Mouse (Mus musculus): Measurements from ENCODE around the gene 4930451I11Rik. TPM values are rescaled to one million over a fixed set of nuclear protein-coding genes. Genes with fewer than 3 reads are reported as not detected.

The 4930451I11Rik gene
- polyA plus RNA-seq, 1 experiment from 2014 or later: not detected

DNA sequence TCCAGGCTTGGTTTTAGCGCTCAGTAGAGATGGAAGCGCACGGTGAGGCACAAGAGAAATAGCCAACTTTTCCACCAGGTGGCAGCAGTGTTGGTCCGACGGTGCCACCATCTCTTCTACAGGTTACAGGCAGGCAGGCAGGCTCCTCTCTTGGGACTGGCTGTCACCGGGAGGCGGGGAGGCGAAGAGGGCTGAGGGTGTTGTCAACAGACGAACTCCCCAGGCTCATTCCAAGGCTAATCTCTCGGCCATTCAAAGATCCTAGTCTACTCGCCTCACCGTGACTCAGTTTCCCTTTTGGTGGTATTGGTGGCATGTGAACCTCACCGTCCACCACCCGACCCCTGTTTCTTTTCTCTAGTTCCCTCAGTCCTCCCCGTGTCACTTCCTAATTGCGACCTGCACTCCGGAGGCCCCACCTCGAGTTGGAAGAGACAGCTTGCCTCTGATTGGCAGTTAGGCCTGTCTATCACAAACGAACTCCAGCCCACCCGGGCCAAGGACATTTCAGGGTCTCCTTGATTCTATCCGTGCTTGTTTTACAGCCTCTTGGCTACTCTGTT lies 678 bp upstream of the 4930451I11Rik start:
- H3K36me3 ChIP-seq: no peaks in the 10 kb centered on the region
- H3K4me3 ChIP-seq: peak overlapping the region; percentile 38
- H3K4me1 ChIP-seq (replicated peaks): 0 out of 2 replicates have a peak, but pooled peaks cover 3% of the 10 kb centered on the region
- no peak overlapping the region for H3K27ac ChIP-seq (ENCODE audit: poor library complexity, severe bottlenecking)
- 1% methylated on average over 21 of the region's 21 CpGs for WGBS
- no peak overlapping the region for H3K9ac ChIP-seq
- H3K9me3 ChIP-seq (replicated peaks): no peaks in the 10 kb centered on the region
- H3K4me2 ChIP-seq: peak overlapping the region; percentile 66
- peak; percentile 64 for ATAC-seq (ENCODE audit: insufficient number of reproducible peaks, low FRiP score)
- peaks cover 43% of the 10 kb centered on the region for H3K27me3 ChIP-seq (replicated peaks)

DNA sequence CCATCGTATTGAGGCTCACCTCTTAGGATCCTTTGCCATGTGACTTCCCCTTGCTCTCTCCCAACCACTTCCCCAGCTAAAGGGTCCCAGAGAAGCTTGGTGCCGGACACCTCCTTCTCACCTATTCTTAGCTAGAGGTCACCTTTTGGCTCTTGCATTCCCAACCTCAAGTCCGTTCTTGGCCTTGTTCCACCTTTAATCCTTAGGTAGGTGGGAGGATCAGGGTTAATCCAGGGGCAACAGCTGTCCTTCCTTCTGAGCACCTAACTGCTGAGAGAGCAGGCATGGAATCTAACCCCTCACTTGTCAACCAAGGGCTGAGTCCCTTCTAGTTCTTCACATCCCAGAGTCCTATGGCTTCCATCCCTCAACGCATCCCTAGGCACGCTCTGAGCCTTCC lies 5.5 kb downstream of the 4930451I11Rik start:
- no peak for ATAC-seq (ENCODE audit: insufficient number of reproducible peaks, low FRiP score)
- 60% methylated on average over 5 of the region's 5 CpGs for WGBS
- Histone ChIP-seq H3K4me1 (replicated peaks) (peaks cover 15% of the 10 kb centered on the region), H3K27me3 (replicated peaks) (peaks cover 82% of the 10 kb centered on the region), H3K27ac (ENCODE audit: poor library complexity, severe bottlenecking) (no peak overlapping the region), H3K9ac (no peak overlapping the region), H3K36me3 (no peaks in the 10 kb centered on the region), H3K9me3 (replicated peaks) (no peaks in the 10 kb centered on the region), H3K4me2 (no peak overlapping the region), H3K4me3 (no peak overlapping the region)

DNA sequence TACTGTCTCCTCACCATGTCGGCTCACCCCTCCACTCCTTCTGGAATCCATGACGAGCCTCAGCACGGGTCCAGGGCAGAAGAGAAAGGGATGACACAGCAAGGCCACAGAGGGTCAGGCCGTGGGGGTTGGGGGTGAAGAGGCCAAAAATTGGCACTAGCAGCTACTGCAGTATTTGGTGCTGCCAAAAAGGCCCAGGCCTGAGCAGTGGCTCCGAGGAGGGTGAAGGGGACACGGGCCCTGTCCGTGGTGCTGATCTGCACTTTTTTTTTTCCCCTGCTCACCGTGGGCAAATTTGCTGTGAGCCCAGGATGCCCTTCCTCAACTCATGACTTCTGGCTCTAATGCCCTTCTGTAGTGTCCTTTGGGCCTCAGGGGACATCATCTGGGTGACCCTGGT lies 6.0 kb downstream of the 4930451I11Rik start:
- Histone ChIP-seq H3K4me1 (replicated peaks) (peaks cover 15% of the 10 kb centered on the region), H3K4me3 (no peak overlapping the region), H3K4me2 (no peak overlapping the region), H3K27ac (ENCODE audit: poor library complexity, severe bottlenecking) (no peak overlapping the region), H3K27me3 (replicated peaks) (peaks cover 76% of the 10 kb centered on the region), H3K9ac (no peak overlapping the region), H3K36me3 (no peaks in the 10 kb centered on the region), H3K9me3 (replicated peaks) (no peaks in the 10 kb centered on the region)
- no peak for ATAC-seq (ENCODE audit: insufficient number of reproducible peaks, low FRiP score)
- 16% methylated on average over 8 of the region's 8 CpGs for WGBS

DNA sequence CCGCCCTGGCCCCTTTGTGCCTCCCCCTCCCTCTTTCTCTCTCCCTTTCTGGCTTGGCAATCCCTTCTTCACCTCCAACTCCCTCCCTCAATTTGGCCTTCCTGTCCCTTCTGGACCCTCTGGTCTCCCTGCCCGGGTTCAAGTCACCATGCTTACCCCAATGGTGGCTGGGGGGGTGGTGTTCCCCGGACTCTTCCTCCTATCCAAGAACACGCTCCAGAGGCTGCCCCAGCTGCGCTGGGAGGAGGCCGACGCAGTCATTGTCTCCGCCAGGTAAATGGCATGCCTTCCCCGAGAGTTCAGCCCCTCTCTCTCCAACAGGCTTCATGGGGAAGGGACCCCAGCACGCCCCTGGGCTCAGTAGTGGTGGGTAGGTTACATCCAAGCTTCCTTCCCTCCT lies 7.5 kb downstream of the 4930451I11Rik start:
- no peak overlapping the region for H3K9ac ChIP-seq
- H3K36me3 ChIP-seq: no peaks in the 10 kb centered on the region
- ATAC-seq (ENCODE audit: insufficient number of reproducible peaks, low FRiP score): no peak
- no peaks in the 10 kb centered on the region for H3K9me3 ChIP-seq (replicated peaks)
- peaks cover 62% of the 10 kb centered on the region for H3K27me3 ChIP-seq (replicated peaks)
- H3K27ac ChIP-seq (ENCODE audit: poor library complexity, severe bottlenecking): no peak overlapping the region
- 17% methylated on average over 9 of the region's 10 CpGs for WGBS
- no peak overlapping the region for H3K4me2 ChIP-seq
- H3K4me3 ChIP-seq: no peak overlapping the region
- H3K4me1 ChIP-seq (replicated peaks): peaks cover 15% of the 10 kb centered on the region

DNA sequence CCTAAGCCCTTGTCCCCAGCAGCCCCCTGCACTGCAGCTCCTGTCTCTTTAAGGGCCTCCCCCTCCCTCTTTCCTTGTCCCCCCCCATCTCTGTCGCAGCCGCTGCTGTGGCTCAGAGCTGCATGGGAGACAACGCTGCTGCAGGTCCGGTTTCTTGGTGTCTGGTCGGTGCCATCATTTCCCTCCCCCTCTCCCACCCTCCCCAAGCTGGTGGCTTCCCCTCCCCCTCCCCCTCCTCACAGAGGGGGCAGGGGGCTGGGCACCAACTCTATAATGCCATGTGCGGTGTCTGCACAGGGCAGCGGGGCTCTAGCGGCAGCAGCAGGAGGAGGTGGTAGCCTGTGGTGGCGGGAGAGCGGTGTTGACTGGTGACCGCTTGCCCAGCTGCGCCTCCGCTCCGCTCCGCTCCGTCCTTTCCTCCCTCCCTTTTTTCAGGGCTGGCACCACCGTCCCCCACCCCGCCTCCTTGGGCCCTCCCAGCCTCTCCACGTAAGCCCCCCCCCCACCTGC lies 8.2 kb downstream of the 4930451I11Rik start:
- H3K4me3 ChIP-seq: peak overlapping the region; percentile 33
- H3K27ac ChIP-seq (ENCODE audit: poor library complexity, severe bottlenecking): no peak overlapping the region
- H3K36me3 ChIP-seq: no peaks in the 10 kb centered on the region
- H3K27me3 ChIP-seq (replicated peaks): peaks cover 55% of the 10 kb centered on the region
- H3K9ac ChIP-seq: 0 out of 2 replicates have a peak overlapping the region, but pooled peaks have one; percentile 2
- peak overlapping the region; percentile 64 for H3K4me2 ChIP-seq
- ATAC-seq (ENCODE audit: insufficient number of reproducible peaks, low FRiP score): no peak
- no peaks in the 10 kb centered on the region for H3K9me3 ChIP-seq (replicated peaks)
- H3K4me1 ChIP-seq (replicated peaks): peaks cover 15% of the 10 kb centered on the region
- 3% methylated on average over 13 of the region's 19 CpGs for WGBS

DNA sequence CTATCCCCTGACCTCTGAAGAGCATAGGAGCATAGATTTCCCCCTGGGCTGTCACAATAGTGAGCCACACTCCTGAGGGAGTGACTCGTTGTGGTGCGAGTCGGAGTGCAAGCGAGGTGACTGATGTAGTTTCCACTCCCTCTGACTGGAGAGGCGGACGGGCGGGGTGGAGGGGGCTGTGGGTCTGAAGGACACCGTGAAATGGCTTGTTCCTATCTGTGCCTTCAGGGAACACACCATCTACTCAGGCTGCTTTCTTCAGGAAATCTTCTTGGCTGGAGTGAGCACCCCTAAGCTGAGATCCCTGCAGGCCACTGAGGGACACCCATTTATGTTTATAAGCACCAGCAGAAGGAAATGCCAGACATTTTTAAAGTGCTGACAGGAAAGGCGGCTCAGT lies 8.7 kb downstream of the 4930451I11Rik start:
- Histone ChIP-seq H3K27me3 (replicated peaks) (peaks cover 53% of the 10 kb centered on the region), H3K9ac (0 out of 2 replicates have a peak overlapping the region, but pooled peaks have one; percentile 2), H3K4me3 (peak overlapping the region; percentile 33), H3K4me2 (peak overlapping the region; percentile 64), H3K27ac (ENCODE audit: poor library complexity, severe bottlenecking) (no peak overlapping the region), H3K36me3 (no peaks in the 10 kb centered on the region), H3K4me1 (replicated peaks) (peaks cover 15% of the 10 kb centered on the region), H3K9me3 (replicated peaks) (no peaks in the 10 kb centered on the region)
- ATAC-seq (ENCODE audit: insufficient number of reproducible peaks, low FRiP score): no peak
- WGBS: 6% methylated on average over 9 of the region's 9 CpGs

DNA sequence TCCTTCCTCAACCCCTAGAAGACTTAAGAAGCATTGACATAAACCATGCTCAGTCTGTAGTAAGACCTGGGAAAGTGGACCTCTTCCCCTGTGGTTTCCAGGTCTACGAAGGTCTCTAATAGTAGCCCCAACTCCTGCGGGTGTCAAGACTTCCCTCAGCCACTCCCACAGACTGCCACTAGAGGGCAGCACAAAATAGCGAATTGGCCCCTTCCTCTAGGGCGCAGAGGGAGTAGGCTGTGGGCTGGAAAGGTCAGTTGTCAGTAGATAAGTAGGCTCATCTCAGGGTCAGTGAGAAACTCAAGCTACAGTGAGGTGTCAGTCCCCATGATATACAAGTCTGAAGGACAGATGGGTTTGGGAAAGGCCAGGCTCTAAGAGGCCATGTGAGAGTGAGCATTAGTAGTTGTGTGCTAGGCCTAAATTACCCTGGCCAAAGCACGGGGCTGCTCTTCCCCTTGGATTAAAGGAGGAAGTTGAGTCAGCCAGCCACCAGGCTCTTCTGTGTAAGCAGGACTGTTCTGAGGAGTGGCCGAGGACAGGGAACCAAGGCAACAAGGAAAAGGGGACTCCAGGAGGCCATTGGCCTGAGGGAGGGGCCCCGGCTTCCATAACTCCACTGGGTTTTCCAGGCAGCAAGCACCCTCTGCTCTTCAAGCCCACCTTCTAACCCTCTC lies 9.5 kb downstream of the 4930451I11Rik start:
- H3K4me3 ChIP-seq: no peak overlapping the region
- peaks cover 15% of the 10 kb centered on the region for H3K4me1 ChIP-seq (replicated peaks)
- 19% methylated on average over 7 of the region's 7 CpGs for WGBS
- no peak overlapping the region for H3K4me2 ChIP-seq
- H3K36me3 ChIP-seq: no peaks in the 10 kb centered on the region
- peak; percentile 43 for ATAC-seq (ENCODE audit: insufficient number of reproducible peaks, low FRiP score)
- no peak overlapping the region for H3K9ac ChIP-seq
- H3K9me3 ChIP-seq (replicated peaks): no peaks in the 10 kb centered on the region
- no peak overlapping the region for H3K27ac ChIP-seq (ENCODE audit: poor library complexity, severe bottlenecking)
- H3K27me3 ChIP-seq (replicated peaks): peaks cover 45% of the 10 kb centered on the region

DNA sequence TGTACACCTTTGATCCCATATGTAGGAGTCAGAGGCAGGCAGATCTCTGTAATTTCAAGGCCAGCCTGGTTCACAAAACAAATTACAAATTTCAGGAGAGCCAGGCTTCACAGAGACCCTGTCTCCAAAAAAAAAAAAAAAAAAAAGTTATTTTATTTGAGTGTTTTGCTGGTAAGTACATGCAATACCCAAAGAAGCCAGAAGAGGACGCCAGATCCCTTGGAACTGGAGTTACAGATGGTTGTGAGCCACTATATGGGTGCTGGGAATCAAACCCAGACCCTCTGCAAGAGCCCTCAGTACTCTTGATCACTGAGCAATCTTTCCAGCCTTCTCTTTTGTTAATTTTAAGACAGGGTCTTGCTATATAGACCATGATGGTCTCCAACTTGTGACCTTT lies 12.6 kb downstream of the 4930451I11Rik start:
- H3K9me3 ChIP-seq (replicated peaks): no peaks in the 10 kb centered on the region
- H3K4me3 ChIP-seq: no peak overlapping the region
- H3K27me3 ChIP-seq (replicated peaks): peaks cover 17% of the 10 kb centered on the region
- 33% methylated on average over 1 of the region's 1 CpGs for WGBS
- ATAC-seq (ENCODE audit: insufficient number of reproducible peaks, low FRiP score): no peak
- no peak overlapping the region for H3K27ac ChIP-seq (ENCODE audit: poor library complexity, severe bottlenecking)
- no peak overlapping the region for H3K9ac ChIP-seq
- no peaks in the 10 kb centered on the region for H3K36me3 ChIP-seq
- H3K4me2 ChIP-seq: no peak overlapping the region
- H3K4me1 ChIP-seq (replicated peaks): peaks cover 15% of the 10 kb centered on the region

DNA sequence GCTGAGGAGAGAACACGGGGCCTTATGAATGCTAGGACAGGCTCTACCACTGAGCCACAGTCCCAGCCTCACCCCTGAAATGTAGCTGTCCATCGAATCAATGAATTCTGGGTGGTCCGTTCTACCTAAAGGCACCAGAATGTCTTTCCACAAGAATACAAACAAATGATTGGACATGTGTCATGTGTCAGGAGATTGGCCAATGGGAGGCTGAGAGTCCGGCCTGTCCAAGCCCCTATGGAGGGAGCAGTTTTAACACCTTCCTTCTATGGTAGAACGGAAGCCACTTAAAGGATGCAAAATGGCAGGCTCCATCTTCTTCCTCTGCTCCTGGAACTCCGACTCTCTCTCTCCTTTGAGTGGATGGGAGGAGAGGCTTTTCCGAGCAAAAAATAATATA lies 13.8 kb downstream of the 4930451I11Rik start:
- H3K4me3 ChIP-seq: no peak overlapping the region
- 0 out of 2 replicates have a peak, but pooled peaks cover 6% of the 10 kb centered on the region for H3K4me1 ChIP-seq (replicated peaks)
- H3K4me2 ChIP-seq: no peak overlapping the region
- no peak overlapping the region for H3K9ac ChIP-seq
- no peaks in the 10 kb centered on the region for H3K36me3 ChIP-seq
- no peaks in the 10 kb centered on the region for H3K9me3 ChIP-seq (replicated peaks)
- peaks cover 8% of the 10 kb centered on the region for H3K27me3 ChIP-seq (replicated peaks)
- 77% methylated on average over 7 of the region's 7 CpGs for WGBS
- H3K27ac ChIP-seq (ENCODE audit: poor library complexity, severe bottlenecking): no peak overlapping the region
- ATAC-seq (ENCODE audit: insufficient number of reproducible peaks, low FRiP score): no peak

DNA sequence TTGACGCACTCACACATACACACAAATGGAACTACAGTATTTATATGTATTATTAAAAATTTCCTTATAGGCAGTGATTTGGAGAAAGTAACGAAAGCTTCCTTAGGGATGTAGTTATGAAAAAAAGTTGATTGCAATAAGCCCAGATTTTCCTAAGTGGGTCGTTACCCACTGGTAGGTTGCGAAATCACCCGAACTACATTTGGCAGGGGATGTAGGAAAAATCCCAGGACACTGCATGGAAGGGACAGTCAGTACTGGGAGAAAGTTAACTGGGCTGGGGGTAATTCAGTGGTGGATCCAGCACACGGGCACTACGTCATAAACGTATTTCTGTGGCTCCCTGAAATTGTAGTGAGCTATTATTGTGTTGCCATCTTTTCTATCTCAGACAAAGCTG lies 14.9 kb downstream of the 4930451I11Rik start:
- H3K27ac ChIP-seq (ENCODE audit: poor library complexity, severe bottlenecking): no peak overlapping the region
- no peaks in the 10 kb centered on the region for H3K9me3 ChIP-seq (replicated peaks)
- H3K27me3 ChIP-seq (replicated peaks): 0 out of 2 replicates have a peak, but pooled peaks cover 8% of the 10 kb centered on the region
- no peaks in the 10 kb centered on the region for H3K4me1 ChIP-seq (replicated peaks)
- no peak overlapping the region for H3K4me2 ChIP-seq
- H3K4me3 ChIP-seq: no peak overlapping the region
- H3K9ac ChIP-seq: no peak overlapping the region
- H3K36me3 ChIP-seq: no peaks in the 10 kb centered on the region
- ATAC-seq (ENCODE audit: insufficient number of reproducible peaks, low FRiP score): no peak
- 80% methylated on average over 8 of the region's 8 CpGs for whole genome bisulfite sequencing

DNA sequence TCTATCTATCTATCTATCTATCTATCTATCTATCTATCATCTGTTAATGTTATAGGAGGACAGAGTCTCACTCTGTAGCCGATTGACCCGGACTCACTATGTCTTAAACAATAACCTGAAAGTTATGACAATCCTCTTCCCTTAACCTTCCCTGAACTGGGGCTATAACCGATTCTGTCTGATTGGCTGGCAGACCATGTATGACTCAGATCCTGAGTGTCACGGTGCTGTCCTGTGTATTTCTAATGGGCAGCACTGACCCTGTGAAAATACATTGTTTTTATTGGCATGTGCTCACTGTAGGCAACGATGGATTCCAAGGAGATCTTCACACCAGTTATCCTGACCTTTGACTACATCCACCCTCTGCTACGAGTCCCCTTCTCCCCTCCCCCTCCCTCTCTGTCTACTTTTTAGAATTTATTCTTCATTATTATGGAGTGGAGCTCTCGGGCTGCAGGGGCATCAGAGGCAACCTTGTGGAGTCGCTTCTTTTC lies 15.7 kb downstream of the 4930451I11Rik start:
- WGBS: 64% methylated on average over 8 of the region's 8 CpGs
- H3K27me3 ChIP-seq (replicated peaks): 0 out of 2 replicates have a peak, but pooled peaks cover 8% of the 10 kb centered on the region
- no peak overlapping the region for H3K9ac ChIP-seq
- no peaks in the 10 kb centered on the region for H3K4me1 ChIP-seq (replicated peaks)
- H3K36me3 ChIP-seq: no peaks in the 10 kb centered on the region
- no peak overlapping the region for H3K27ac ChIP-seq (ENCODE audit: poor library complexity, severe bottlenecking)
- no peaks in the 10 kb centered on the region for H3K9me3 ChIP-seq (replicated peaks)
- no peak for ATAC-seq (ENCODE audit: insufficient number of reproducible peaks, low FRiP score)
- H3K4me2 ChIP-seq: no peak overlapping the region
- no peak overlapping the region for H3K4me3 ChIP-seq

Measured in heart, embryonic 12.5 days (tissue).